Mouse (Mus musculus) heart, embryonic 16.5 days (tissue): ENCODE measurements around the gene Fbln7. TPM values are rescaled to one million over a fixed set of nuclear protein-coding genes. Genes with fewer than 3 reads are reported as not detected.
A peak's percentile ranks its signal among the peaks of the same experiment; 100 is the strongest.

Experiments
- ATAC-seq: fragments of 200-750 bp; cut with Nextera tagmentation; replicated peaks from 2 replicates; pipeline ENCODE4 v1.8.0; 2017; ENCODE audit warnings: moderate number of reproducible peaks; ENCODE audit not compliant: insufficient read depth, low FRiP score; ENCODE audit errors: extremely low read depth
- H3K27ac ChIP-seq: fragments of 300-500 bp; sonication (generic); 2 replicates; pipeline ENCODE4 v1.5.1; 2014; ENCODE audit warnings: mild to moderate bottlenecking, low read length, control low read depth, moderate library complexity
- H3K27me3 ChIP-seq: fragments of 300-500 bp; sonication (generic); 2 replicates; pipeline ENCODE4 v1.6.1; 2014; ENCODE audit warnings: low read length, mixed read lengths; ENCODE audit not compliant: control insufficient read depth, insufficient read depth
- H3K36me3 ChIP-seq: fragments of 300-500 bp; sonication (generic); 2 replicates; pipeline ENCODE4 v1.6.1; 2014; ENCODE audit not compliant: control insufficient read depth, insufficient read depth
- H3K4me1 ChIP-seq: fragments of 300-500 bp; sonication (generic); 2 replicates; pipeline ENCODE4 v1.6.1; 2014; ENCODE audit warnings: low read length, mixed read lengths; ENCODE audit not compliant: control insufficient read depth, insufficient read depth
- H3K4me2 ChIP-seq: fragments of 300-500 bp; sonication (generic); 2 replicates; pipeline ENCODE4 v1.6.1; 2014; ENCODE audit warnings: low read depth, mild to moderate bottlenecking, control low read depth, low read length
- H3K4me3 ChIP-seq: fragments of 300-500 bp; sonication (generic); 2 replicates; pipeline ENCODE4 v1.5.1; 2014; ENCODE audit warnings: mild to moderate bottlenecking, control low read depth, low read length
- H3K9ac ChIP-seq: fragments of 300-500 bp; sonication (generic); 2 replicates; pipeline ENCODE4 v1.6.1; 2014; ENCODE audit warnings: low read length, control low read depth
- H3K9me3 ChIP-seq: fragments of 300-500 bp; sonication (generic); replicated peaks from 2 replicates; pipeline ENCODE4 v1.6.1; 2016; ENCODE audit warnings: low read length; ENCODE audit not compliant: control insufficient read depth
- WGBS: fragments of 180-500 bp; shearing (Covaris S2); extraction: QIAGEN DNeasy Blood & Tissue Kit; methylation state at CpG from one replicate; pipeline ENCODE4 v1.1.7; 2014; 5-methylcytosine and 5-hydroxymethylcytosine counted together
- polyA plus RNA-seq: library from polyadenylated mRNA; unstranded; fragments of >200 nt; fragmentation: Nextera tagmentation; extraction: Ambion mirVana; gene quantifications from 2 replicates; pipeline ENCODE4 v1.2.1, GENCODE M21; 2015

Fbln7 gene
- polyA plus RNA-seq, 1 experiment from 2014 or later, result 1.6 TPM

- no peak for ATAC-seq
- H3K9me3 ChIP-seq, result peaks cover 3% of the 10 kb centered on the region; the same call in 1 of the 2 replicates
- H3K4me1 ChIP-seq, result peaks cover 5% of the 10 kb centered on the region; the same call in 1 of the 2 replicates
- H3K27ac ChIP-seq, result no peak overlapping the region
- H3K27me3 ChIP-seq, result no peaks in the 10 kb centered on the region
- H3K4me3 ChIP-seq, result no peak overlapping the region
- H3K4me2 ChIP-seq, result no peak overlapping the region
- no peak overlapping the region for H3K9ac ChIP-seq
- WGBS, result 57% methylated on average over 6 of the region's 6 CpGs
- H3K36me3 ChIP-seq, result no peaks in the 10 kb centered on the region
Measured at GRCm38 (mm10) chr2:128887866-128888550, 25.2 kb downstream of the Fbln7 start.

DNA sequence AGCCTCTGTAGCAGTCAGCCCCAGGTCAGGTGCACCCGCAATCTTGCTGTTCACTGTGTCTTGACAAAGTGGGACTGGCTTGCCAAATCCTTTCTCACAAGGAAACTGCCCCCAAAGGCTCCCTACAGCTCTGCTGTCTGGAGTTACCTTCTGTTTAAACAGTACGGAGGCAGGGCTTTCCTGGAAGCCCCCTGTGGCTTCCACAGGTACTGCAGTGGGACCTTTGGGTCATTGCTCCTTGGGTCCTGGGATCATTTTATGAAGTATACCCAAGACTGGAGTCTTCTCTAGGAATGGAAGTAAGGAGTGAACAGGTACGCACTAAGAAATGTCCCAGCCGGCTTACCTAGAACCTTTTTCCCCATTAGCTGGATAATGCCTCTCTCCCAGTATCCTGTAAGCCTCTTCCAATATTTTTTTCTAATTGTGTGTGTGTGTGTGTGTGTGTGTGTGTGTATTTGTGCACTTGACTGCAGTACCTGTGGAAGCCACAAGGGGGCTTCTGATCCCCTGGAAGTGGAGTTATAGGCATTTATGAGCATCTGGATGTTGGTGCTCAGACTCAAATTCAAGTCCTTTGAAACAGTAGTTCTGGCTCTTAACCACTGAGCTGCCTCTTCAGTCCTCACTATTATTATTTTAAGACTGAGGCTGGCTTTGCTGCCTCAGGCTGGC, 28.0 kb downstream of the Fbln7 start:
- H3K27ac ChIP-seq, result no peak overlapping the region
- H3K36me3 ChIP-seq, result no peaks in the 10 kb centered on the region
- no peak overlapping the region for H3K4me3 ChIP-seq
- no peak overlapping the region for H3K4me2 ChIP-seq
- peaks cover 3% of the 10 kb centered on the region for H3K9me3 ChIP-seq
- no peak for ATAC-seq
- peaks cover 5% of the 10 kb centered on the region; the same call in 1 of the 2 replicates for H3K4me1 ChIP-seq
- no peaks in the 10 kb centered on the region; the same call in 1 of the 2 replicates for H3K27me3 ChIP-seq
- WGBS, result 87% methylated on average over 4 of the region's 4 CpGs
- no peak overlapping the region for H3K9ac ChIP-seq

DNA sequence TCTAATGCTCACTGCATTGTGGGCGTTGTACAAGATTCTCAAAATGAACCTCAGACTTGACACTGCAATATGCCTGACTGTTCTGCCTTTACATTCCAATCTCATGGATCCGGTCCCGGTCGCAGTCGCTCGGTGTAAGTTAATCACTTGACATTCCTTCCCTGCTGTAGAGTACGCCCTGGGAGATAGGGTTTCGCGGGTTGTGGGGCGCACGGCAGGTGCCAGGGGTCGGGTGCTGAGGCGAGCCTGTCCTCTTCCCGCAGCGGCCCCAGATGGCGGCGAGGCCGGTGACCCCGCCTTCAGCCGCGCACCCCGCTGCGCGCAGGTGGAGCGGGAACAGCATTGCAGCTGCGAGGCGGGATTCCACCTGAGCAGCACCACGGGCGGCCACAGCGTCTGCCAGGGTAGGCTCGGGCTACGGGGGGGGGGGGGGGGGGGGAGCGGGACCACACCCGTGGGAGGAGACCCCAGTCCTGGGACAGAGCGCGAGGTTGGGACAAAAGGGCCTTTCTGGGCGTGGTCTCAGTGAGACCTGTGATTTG, 29.5 kb downstream of the Fbln7 start:
- no peaks in the 10 kb centered on the region for H3K36me3 ChIP-seq
- peak overlapping the region; percentile 85 for H3K4me2 ChIP-seq
- ATAC-seq, result peak; percentile 28; the same call in 1 of the 2 replicates
- peaks cover 5% of the 10 kb centered on the region; the same call in 1 of the 2 replicates for H3K4me1 ChIP-seq
- H3K9me3 ChIP-seq, result peaks cover 3% of the 10 kb centered on the region
- peak overlapping the region; percentile 62 for H3K9ac ChIP-seq
- H3K27ac ChIP-seq, result no peak overlapping the region
- WGBS, result 4% methylated on average over 31 of the region's 37 CpGs
- H3K27me3 ChIP-seq, result no peaks in the 10 kb centered on the region; the same call in 1 of the 2 replicates
- H3K4me3 ChIP-seq, result peak overlapping the region; percentile 55

DNA sequence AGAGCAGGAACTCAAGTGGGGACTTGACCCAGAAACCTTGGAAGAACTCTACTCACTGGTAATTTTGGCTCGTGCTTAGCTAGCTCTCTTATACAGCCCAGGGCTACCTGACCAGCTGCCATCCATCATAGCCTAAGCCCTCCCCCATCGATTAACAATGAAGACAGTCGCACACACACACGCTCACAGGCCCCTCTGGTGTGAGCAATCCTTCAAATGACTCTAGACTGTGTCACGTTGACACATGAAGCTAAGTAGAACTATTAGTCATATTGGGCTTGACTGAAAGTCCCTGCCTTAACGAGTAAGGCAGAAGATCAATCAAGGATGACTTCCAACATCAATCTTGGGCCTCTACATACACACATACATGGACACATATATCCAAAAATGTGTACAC, 40.1 kb downstream of the Fbln7 start:
- no peaks in the 10 kb centered on the region for H3K36me3 ChIP-seq
- no peak overlapping the region for H3K4me2 ChIP-seq
- H3K27ac ChIP-seq, result no peak overlapping the region
- H3K4me3 ChIP-seq, result no peak overlapping the region
- ATAC-seq, result no peak
- no peak overlapping the region for H3K9ac ChIP-seq
- H3K9me3 ChIP-seq, result peaks cover 10% of the 10 kb centered on the region; the same call in 1 of the 2 replicates
- no peaks in the 10 kb centered on the region for H3K27me3 ChIP-seq
- H3K4me1 ChIP-seq, result no peaks in the 10 kb centered on the region
- 76% methylated on average over 6 of the region's 6 CpGs for WGBS

DNA sequence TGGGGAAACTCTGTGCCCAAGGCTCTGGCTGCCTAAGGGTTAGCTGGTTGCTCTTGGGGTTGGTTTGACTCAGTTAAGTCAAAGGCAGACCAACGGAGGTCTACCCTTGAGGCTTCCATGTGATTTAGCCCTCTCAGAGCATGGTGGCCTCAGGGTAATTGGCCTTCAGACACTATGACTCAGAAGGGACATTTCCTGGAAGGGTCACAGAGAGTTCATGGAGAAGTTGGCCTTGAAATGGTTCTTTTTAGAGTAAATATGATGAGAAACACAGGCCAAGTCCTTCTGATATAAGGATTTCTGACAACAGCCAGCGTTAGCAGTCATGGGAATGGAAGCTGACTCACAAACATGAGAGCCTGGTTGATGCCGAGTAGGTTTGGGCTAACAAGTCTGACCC, 40.9 kb downstream of the Fbln7 start:
- no peak overlapping the region for H3K27ac ChIP-seq
- ATAC-seq, result no peak
- WGBS, result 75% methylated on average over 3 of the region's 3 CpGs
- H3K9me3 ChIP-seq, result peaks cover 10% of the 10 kb centered on the region; the same call in 1 of the 2 replicates
- H3K27me3 ChIP-seq, result no peaks in the 10 kb centered on the region
- no peak overlapping the region for H3K4me2 ChIP-seq
- H3K9ac ChIP-seq, result no peak overlapping the region
- no peak overlapping the region for H3K4me3 ChIP-seq
- no peaks in the 10 kb centered on the region for H3K36me3 ChIP-seq
- no peaks in the 10 kb centered on the region for H3K4me1 ChIP-seq

- Histone ChIP-seq H3K36me3 (no peaks in the 10 kb centered on the region), H3K27me3 (no peaks in the 10 kb centered on the region; the same call in 1 of the 2 replicates), H3K27ac (no peak overlapping the region), H3K9ac (no peak overlapping the region), H3K9me3 (no peaks in the 10 kb centered on the region), H3K4me1 (no peaks in the 10 kb centered on the region), H3K4me2 (no peak overlapping the region), H3K4me3 (no peak overlapping the region)
- no peak for ATAC-seq
- 71% methylated on average over 4 of the region's 4 CpGs for WGBS
Measured at GRCm38 (mm10) chr2:128914978-128915377, 52.2 kb downstream of the Fbln7 start.

GRCm38 (mm10) chr2:128916528-128916927, 53.7 kb downstream of the Fbln7 start:
- Histone ChIP-seq H3K9ac (no peak overlapping the region), H3K27me3 (no peaks in the 10 kb centered on the region; the same call in 1 of the 2 replicates), H3K4me2 (no peak overlapping the region), H3K27ac (no peak overlapping the region), H3K4me3 (no peak overlapping the region), H3K36me3 (no peaks in the 10 kb centered on the region), H3K9me3 (no peaks in the 10 kb centered on the region), H3K4me1 (no peaks in the 10 kb centered on the region)
- ATAC-seq, result no peak
- WGBS, result 53% methylated on average over 3 of the region's 3 CpGs

DNA sequence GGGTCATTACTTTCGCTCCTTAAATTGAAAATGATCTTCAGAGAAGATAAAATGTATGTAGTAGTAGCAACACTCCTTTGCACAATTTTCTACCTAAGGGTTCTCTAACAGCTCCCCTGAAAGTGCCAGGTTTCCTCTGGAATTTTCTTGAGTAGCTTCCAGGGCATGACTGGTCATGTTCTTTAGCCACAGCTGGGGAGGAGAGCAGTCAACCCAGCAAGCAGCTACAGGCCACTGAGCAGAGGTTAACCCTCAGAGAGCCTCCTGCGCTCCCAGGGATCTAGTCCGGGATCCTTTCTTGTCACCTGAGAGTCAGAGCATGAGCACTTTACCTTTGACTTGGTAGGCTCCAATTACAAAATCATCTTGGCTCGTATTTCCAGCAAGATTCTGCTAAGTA, 62.0 kb downstream of the Fbln7 start:
- WGBS, result 92% methylated on average over 4 of the region's 4 CpGs

GRCm38 (mm10) chr2:128928446-128928845, 65.7 kb downstream of the Fbln7 start:
- Histone ChIP-seq H3K9ac (no peak overlapping the region), H3K4me2 (no peak overlapping the region), H3K36me3 (peaks cover 8% of the 10 kb centered on the region; the same call in 1 of the 2 replicates), H3K4me3 (no peak overlapping the region), H3K27ac (no peak overlapping the region), H3K9me3 (no peaks in the 10 kb centered on the region), H3K4me1 (no peaks in the 10 kb centered on the region), H3K27me3 (no peaks in the 10 kb centered on the region)
- ATAC-seq, result no peak
- 73% methylated on average over 3 of the region's 3 CpGs for WGBS

More for the DNA sequence above, 62.0 kb downstream of the Fbln7 start:
- no peaks in the 10 kb centered on the region for H3K4me1 ChIP-seq
- H3K36me3 ChIP-seq, result peaks cover 5% of the 10 kb centered on the region; the same call in 1 of the 2 replicates
- H3K4me2 ChIP-seq, result no peak overlapping the region
- H3K4me3 ChIP-seq, result no peak overlapping the region
- no peak overlapping the region for H3K9ac ChIP-seq
- no peaks in the 10 kb centered on the region for H3K9me3 ChIP-seq
- no peak overlapping the region for H3K27ac ChIP-seq
- no peak for ATAC-seq
- no peaks in the 10 kb centered on the region for H3K27me3 ChIP-seq
